Mouse (Mus musculus) WW6 (cell line): ENCODE measurements at regions not wholly inside any gene's neighbourhood (a gene's known extent, or its start where the extent isn't known, plus 50 kb on each side); places are given as distances from the start of the nearest gene placed in this dataset.

ENCODE experiments used
- DNase-seq: peaks from one replicate; pipeline ENCODE4 v3.0.0-alpha.2; 2013; ENCODE audit warnings: low read depth, low spot score

- no peak for DNase-seq
Measured at GRCm38 (mm10) chr6:103405961-103406360, 104.4 kb upstream of the Chl1 start.

GRCm38 (mm10) chr6:103414888-103415287, 95.5 kb upstream of the Chl1 start:
- no peak for DNase-seq

GRCm38 (mm10) chr6:103421013-103421933, 89.1 kb upstream of the Chl1 start:
- no peak for DNase-seq

- no peak for DNase-seq
Measured at GRCm38 (mm10) chr6:103430933-103431594, 79.3 kb upstream of the Chl1 start.

- no peak for DNase-seq
Measured at GRCm38 (mm10) chr6:103431595-103431957, 78.8 kb upstream of the Chl1 start.
